Mouse (Mus musculus) embryo, embryonic 11 days (tissue): ENCODE results near the gene Rad51b.

ENCODE experiments used
- DNase-seq: peaks from one replicate; pipeline ENCODE4 v3.0.0-alpha.2; 2015

Gene Rad51b

GRCm38 (mm10) chr12:79441210-79442005 is 144.3 kb downstream of the Rad51b start:
- no peak for DNase-seq

DNA sequence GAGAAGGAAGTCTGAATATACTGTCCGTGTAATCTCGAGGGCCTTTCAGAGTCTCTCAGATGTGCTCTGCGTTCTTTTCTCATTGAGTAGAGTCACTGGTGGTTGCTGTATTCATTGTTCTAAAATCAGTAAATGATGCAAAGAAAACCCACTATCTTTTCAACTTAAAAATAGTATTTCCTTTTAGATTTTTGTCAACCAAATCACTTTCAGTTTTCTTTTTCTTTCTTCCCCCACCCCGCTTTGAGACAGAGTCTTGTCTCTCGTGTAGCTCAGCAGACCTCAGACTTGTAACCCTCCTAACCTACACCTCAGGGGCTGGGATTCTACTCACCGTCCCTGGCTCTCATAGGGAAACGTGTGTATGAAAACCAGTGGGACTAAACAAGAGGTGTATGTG is 145.0 kb downstream of the Rad51b start:
- DNase-seq: no peak

DNA sequence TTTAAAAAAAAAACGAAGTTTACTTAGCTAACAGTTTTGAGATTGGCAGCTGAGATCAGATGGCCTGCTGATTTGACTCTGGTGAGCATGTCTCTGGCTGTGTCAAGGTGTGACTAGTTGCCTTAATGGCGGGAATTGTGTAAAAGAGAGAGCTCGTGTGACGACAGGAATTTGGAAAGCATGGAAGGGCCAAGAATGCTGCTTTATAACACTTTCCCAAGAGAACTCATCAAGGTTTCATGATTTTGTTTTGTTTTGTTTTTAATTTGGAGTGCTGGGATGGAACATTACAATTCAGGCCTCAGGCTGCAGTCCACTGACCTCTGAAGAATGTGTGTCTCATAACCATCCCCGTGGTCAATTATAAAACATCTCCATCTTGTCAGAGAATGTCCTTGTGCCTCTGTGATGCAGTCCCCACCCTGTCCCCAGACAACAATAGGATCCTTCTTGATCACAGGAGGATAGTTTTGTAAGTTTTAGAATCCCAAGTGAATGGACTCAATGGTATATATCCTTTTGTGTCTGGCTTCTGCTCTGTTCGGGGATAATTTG is 145.8 kb downstream of the Rad51b start:
- DNase-seq: no peak

DNA sequence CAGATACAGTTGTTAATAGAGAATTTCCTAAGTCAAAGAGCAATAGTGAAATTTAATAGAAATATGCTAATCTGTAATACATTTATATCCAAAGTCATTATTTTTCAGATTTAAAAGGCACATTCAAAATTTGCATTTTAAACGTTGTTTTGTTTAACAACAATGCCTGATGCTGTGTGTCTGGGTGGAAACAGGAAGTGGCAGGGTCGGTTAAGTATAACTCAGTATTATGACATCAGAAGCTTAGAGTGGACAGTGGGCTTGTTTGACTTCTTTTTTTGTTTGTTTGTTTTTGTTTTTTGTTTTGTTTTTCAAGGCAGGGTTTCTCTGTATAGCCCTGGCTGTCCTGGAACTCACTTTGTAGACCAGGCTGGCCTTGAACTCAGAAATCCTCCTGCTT is 147.6 kb downstream of the Rad51b start:
- DNase-seq: no peak

- DNase-seq: no peak
Observed at GRCm38 (mm10) chr12:79447039-79447438, 150.0 kb downstream of the Rad51b start.

DNA sequence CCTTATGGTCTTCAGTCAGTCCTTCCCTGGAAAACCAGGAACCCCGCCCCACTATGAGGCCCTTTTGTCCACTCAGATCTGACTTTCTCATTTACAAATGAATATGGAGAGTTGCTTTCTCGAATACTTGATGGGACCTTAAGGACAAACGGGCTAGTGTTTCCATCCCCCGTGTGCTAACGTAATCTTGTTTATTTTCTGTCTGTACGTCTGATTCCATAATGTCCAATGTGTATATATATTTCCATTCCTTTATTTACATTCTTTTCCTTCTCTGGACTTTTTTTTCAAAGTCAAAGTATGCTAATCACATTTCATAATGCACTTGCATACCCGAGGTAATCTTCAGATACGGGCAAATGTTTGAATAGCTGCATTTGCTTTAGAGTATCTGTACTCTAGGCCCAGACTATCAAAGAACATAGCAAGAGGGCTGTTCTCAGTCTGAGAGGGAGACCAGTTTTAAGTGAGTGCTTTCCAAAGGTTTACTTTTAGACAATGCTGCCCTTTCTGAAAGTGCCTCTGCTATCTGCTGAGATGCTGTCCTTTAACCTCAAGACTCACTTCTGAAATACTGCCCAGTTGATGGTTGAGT is 152.8 kb downstream of the Rad51b start:
- no peak for DNase-seq

- DNase-seq: no peak
Observed at GRCm38 (mm10) chr12:79452882-79453281, 155.8 kb downstream of the Rad51b start.

GRCm38 (mm10) chr12:79454017-79454416 is 156.9 kb downstream of the Rad51b start:
- DNase-seq: no peak

- DNase-seq: no peak
Observed at GRCm38 (mm10) chr12:79455061-79455847, 158.2 kb downstream of the Rad51b start.

- DNase-seq: no peak
Observed at GRCm38 (mm10) chr12:79455848-79456164, 158.7 kb downstream of the Rad51b start.

DNA sequence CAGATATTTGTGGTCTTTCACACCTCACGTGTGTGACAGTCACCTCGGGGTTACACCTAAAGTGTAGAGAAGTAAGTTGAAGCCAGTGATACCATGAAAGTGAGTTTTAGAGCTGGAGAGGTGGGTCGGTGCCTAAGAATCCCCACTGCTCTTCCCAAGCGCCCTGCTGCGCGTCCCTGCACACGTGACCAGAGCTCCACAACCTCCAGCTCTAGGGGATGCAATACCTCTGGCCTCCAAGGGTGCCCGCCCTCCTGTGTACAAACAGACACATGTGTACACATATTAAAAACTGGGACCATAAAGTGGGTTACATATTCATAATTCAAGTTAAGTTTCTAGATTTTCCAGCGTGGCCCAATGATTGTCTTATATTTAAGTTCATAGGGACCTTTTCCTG is 159.2 kb downstream of the Rad51b start:
- no peak for DNase-seq

GRCm38 (mm10) chr12:79463371-79463770 is 166.3 kb downstream of the Rad51b start:
- no peak for DNase-seq

DNA sequence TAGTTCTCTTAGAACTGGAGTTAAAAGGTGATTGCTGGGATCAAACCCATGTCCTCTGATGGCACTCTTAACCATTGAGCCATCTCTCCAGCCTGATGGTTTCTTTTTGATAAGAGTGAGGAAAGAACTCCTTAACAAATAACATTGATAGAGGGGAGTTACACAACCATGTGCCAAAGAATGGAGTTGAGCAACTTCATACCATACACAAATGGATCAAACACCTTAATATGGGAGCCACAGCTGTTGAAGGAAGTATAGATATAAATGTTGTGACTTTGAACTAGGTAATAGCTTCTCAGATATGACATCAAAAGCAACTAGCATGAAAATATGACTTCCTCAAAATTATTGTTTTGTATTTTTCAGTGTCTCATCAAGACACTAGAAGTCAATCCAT is 173.0 kb downstream of the Rad51b start:
- DNase-seq: no peak

DNA sequence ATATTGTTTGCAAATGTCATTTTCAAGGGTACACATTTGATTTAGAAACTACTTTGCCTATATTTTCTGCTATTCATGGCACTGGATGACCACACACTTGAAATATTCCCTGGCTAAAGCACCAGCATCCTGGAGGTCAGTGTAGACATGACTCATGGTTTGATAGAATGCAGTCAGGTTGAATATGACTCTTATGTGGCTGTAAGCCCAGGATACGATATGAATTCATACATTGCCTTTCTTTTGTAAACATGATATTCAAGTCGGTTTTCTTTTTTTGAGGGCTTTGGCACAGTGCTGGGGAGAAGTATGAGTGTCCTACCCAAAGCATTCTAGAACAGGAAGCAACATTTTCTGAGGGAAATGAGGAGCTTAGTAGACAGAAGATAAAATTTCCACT is 174.8 kb downstream of the Rad51b start:
- no peak for DNase-seq

DNA sequence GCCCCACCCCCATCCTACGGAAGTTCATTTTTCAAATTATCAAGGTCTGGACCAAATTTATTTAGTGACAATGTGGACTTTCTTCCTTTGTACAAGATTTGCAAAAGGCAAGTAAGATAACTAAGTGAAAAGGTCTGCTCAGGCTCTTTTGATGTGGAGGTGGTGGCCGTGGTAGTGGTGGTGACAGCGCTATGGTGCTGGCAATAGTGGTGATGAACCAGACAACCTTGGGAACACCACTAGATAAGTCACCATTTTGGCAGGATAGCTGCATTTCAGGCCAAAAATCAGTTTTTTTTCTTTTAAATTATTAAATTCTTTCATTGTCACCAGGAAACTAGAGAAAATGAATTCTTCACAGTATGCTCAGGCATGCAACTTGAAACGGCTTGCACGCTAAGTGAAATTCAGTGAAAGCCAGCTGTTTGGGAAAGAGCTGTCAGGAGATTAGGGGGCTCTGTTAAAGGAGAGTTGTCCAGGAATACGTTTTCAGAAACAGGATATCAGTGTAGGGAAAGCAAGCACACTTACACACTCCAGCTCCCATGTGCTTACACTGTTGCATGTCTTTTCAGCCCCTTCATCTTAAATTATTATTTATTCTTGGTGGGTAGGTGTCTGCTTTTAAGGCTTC is 179.4 kb downstream of the Rad51b start:
- DNase-seq: peak; percentile 35

- DNase-seq: no peak
Observed at GRCm38 (mm10) chr12:79478816-79479215, 181.7 kb downstream of the Rad51b start.

DNA sequence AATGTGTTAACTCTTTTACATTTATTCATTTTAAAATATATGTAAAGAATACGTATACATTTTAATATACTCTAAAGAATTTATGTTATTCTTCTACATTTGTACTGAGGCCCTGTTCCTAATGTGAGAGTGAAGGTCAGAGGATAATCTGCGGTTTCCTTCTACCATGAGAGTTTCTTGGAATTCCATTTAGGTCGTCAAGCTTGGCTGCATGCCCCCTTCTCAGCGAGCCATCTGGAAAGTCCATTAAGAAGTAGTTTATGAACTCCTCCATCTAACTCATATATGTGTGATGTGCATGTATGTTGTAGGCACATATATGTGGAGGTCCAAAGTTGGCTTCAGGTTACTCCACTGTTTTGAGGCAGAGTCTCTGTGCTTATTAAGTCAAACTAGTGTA is 188.4 kb downstream of the Rad51b start:
- no peak for DNase-seq

- no peak for DNase-seq
Observed at GRCm38 (mm10) chr12:79488590-79489242, 191.6 kb downstream of the Rad51b start.

DNA sequence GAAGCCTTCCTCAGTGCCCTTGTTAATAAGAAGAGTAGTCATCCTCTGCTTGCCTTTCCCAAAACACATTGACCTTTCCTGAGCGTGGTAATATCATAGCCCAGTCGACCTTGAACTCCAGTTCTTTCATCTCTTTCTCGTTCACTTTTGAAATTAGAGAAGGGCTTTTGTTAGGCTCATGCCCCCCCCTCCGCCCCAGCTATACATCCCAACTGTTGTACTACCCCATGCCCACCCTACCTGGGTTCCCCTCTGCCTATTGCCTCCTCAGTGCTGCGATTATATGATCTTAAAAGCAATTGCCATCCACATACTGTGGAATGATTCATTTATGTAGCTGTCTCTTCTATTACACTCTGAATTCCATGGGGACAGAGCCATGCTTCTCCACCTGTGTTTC is 193.5 kb downstream of the Rad51b start:
- no peak for DNase-seq

GRCm38 (mm10) chr12:79492175-79492574 is 195.1 kb downstream of the Rad51b start:
- no peak for DNase-seq

DNA sequence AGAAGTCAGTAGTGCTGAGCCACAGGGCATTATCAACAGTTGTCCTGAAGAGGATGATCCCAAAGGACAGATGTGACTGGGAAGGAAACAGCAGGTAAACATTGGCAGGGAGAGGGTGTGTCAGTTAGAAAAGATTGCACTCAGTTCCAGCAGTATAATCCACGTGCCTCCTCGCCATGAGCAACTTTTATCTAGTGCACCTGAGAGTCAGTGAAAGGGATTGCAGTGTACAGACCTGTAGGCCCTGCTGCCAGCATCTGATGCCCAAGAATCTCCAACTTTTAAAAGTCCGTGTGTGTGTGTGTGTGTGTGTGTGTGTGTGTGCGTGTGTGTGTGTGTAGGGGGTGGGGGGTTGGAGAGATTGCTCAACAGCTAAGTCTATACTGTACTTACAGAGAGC is 195.5 kb downstream of the Rad51b start:
- no peak for DNase-seq

DNA sequence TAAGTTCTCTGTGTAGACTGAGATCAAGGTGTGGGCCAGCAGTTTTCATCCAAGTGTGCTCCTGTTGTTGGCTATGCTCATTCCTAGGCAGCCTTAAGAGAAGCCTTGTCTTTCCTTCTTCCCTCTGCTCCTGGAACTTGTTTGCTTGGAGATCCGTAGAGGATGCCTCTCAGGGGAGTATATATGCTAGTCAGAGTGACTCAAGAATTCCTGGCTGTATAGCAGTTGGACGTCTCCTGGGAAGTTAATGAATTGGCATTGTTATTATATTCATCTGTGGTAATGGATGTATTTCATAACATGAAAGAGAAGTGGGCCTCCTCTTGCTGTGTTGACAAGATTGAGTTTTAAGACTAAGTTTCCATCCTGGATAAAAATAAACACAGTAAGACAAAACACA is 196.4 kb downstream of the Rad51b start:
- DNase-seq: no peak

DNA sequence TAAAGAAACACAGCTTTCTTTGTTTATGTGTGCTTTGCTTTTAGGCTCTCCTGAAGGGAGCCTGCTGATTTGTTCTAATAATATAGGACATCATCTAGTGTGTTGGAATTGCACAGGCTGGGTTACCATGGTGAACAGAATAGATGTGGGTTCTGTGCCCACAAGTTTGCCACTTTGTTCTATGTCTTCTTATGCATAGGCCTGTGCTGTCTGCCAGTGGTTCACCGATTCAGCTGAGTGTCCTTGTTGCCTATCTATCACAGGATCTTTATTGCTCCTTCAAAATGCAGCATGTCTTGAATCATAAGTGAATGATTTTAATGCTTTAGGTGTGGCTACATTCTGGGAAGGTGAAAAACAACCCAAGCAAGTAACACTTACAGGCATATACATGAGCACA is 201.2 kb downstream of the Rad51b start:
- no peak for DNase-seq
